Mouse (Mus musculus) small intestine, adult 2 months (tissue): ENCODE results near the gene Tbcc. TPM values are rescaled to one million over a fixed set of nuclear protein-coding genes. Genes with fewer than 3 reads are reported as not detected.
"Not testable (repeated sequence)": the region's sequence is repeated elsewhere in the genome, so short reads cannot be mapped to it uniquely, and the experiment has no call there.

Experiments
- H3K27ac ChIP-seq: fragments of 200-500 bp; 2 replicates; pipeline ENCODE4 v1.5.1; 2012; ENCODE audit warnings: low read depth, low read length, control low read depth, inconsistent platforms; ENCODE audit not compliant: insufficient read depth
- H3K27me3 ChIP-seq: fragments of 200-500 bp; 2 replicates; pipeline ENCODE4 v1.6.1; 2012; ENCODE audit warnings: mild to moderate bottlenecking, moderate library complexity, low read length, inconsistent platforms; ENCODE audit not compliant: control insufficient read depth, insufficient read depth
- H3K36me3 ChIP-seq: fragments of 200-500 bp; 2 replicates; pipeline ENCODE4 v1.6.1; 2012; ENCODE audit warnings: mild to moderate bottlenecking, low read length, control low read depth, inconsistent platforms; ENCODE audit not compliant: control insufficient read depth, insufficient read depth
- H3K4me1 ChIP-seq: fragments of 200-500 bp; 2 replicates; pipeline ENCODE4 v1.6.1; 2012; ENCODE audit warnings: low read length, inconsistent platforms, mixed read lengths; ENCODE audit not compliant: control insufficient read depth, insufficient read depth, insufficient read length
- H3K4me3 ChIP-seq: fragments of 200-500 bp; 2 replicates; pipeline ENCODE4 v1.5.1; 2012; ENCODE audit warnings: low read depth, mild to moderate bottlenecking, control low read depth, inconsistent platforms, low read length, moderate library complexity
- CTCF ChIP-seq: fragments of 200-500 bp; IDR thresholded peaks from 2 replicates; pipeline ENCODE4 v1.5.1; 2012; ENCODE audit warnings: low read depth, mild to moderate bottlenecking, control low read depth, inconsistent platforms, low read length, moderate library complexity, mixed read lengths; ENCODE audit not compliant: insufficient replicate concordance, insufficient read length; ENCODE audit errors: extremely low read depth
- POLR2A ChIP-seq: fragments of 200-500 bp; IDR thresholded peaks from 2 replicates; pipeline ENCODE4 v1.6.1; 2012; ENCODE audit warnings: low read depth, mild to moderate bottlenecking, control low read depth, inconsistent platforms, low read length, moderate library complexity
- WGBS: fragments of 180-500 bp; shearing (Covaris S2); methylation state at CpG from one replicate; pipeline ENCODE4 v1.1.7; 2018; 5-methylcytosine and 5-hydroxymethylcytosine counted together
- polyA plus RNA-seq: library from polyadenylated mRNA; depleted of rRNA; stranded (reverse); fragments of >200 nt; gene quantifications from 2 replicates; pipeline ENCODE4 v1.2.3, GENCODE M21; 2012; rRNA removed

Tbcc gene
- 16.7 and 29.0 TPM in 2 replicates for polyA plus RNA-seq

DNA sequence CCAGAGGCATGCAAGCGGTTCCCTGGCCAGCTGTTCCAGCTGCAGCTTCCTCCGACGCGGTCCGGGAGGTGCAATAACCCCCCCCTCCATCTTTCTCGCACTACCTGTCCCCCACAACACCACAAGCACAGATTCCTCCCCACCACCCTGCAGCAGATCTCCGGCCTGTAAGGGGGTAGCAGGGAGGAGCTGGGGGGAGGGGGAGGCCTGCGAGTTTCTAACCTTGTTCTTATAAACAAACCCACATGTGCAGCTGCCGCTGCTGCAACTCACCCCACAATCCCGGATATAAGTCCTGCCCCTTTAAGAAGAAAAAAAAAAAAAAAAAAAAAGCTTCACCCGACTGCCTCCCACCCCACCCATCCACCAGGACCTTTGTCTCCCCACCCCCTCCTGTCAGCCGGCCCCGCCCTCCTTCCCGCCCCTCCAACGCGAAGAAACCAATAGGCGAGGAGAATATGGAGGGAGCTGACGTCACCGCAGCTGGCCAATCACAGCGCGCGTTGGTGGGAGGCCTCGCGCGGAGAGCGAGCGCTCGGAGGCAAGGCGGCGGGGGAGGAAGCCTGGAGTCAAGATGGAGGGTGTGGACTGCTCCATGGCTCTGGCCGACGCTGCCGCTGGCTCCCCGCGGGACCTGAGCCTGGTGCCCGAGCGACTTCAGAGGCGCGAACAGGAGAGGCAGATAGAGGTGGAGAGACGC lies at the start of gene Tbcc:
Gene Tbcc (plus strand): TSS at position 569 of the 700 bp plus-strand sequence.
- Histone ChIP-seq H3K27me3 (no peaks in the 10 kb centered on the region), H3K4me3 (peak within 1 kb of the TSS; percentile 90), H3K27ac (peak within 1 kb of the TSS; percentile 86), H3K4me1 (peaks cover 17% of the 10 kb centered on the region; the same call in 1 of the 2 replicates), H3K36me3 (no peaks in the 10 kb centered on the region)
- TF ChIP-seq POLR2A (peak; percentile 97), CTCF (no peak)
- WGBS, result 1% methylated on average over 40 of the region's 40 CpGs

- H3K27me3 ChIP-seq, result no peaks in the 10 kb centered on the region
- TF ChIP-seq CTCF, result no peak
- TF ChIP-seq POLR2A, result no peak
- H3K4me3 ChIP-seq, result no peak overlapping the region
- no peak overlapping the region for H3K27ac ChIP-seq
- WGBS, result 73% methylated on average over 2 of the region's 2 CpGs
- peaks cover 4% of the 10 kb centered on the region; the same call in 1 of the 2 replicates for H3K36me3 ChIP-seq
- H3K4me1 ChIP-seq, result peaks cover 2% of the 10 kb centered on the region; the same call in 1 of the 2 replicates
Measured at GRCm38 (mm10) chr17:46843022-46843421, 47.5 kb upstream of the Tbcc start.

GRCm38 (mm10) chr17:46843716-46844115 lies 46.8 kb upstream of the Tbcc start:
- Histone ChIP-seq H3K4me1 (no peaks in the 10 kb centered on the region), H3K36me3 (peaks cover 4% of the 10 kb centered on the region; the same call in 1 of the 2 replicates), H3K27me3 (no peaks in the 10 kb centered on the region), H3K4me3 (no peak overlapping the region), H3K27ac (no peak overlapping the region)
- 71% methylated on average over 7 of the region's 7 CpGs for WGBS
- TF ChIP-seq POLR2A, result no peak
- TF ChIP-seq CTCF, result no peak

- WGBS, result 83% methylated on average over 10 of the region's 10 CpGs
- TF ChIP-seq POLR2A (no peak), CTCF (no peak)
- Histone ChIP-seq H3K27me3 (no peaks in the 10 kb centered on the region), H3K4me3 (no peak overlapping the region), H3K27ac (no peak overlapping the region), H3K36me3 (peaks cover 4% of the 10 kb centered on the region; the same call in 1 of the 2 replicates), H3K4me1 (no peaks in the 10 kb centered on the region)
Measured at GRCm38 (mm10) chr17:46844811-46845210, 45.7 kb upstream of the Tbcc start.

- WGBS, result 86% methylated on average over 12 of the region's 12 CpGs
- TF ChIP-seq POLR2A (no peak), CTCF (no peak)
Measured at GRCm38 (mm10) chr17:46845262-46845661, 45.2 kb upstream of the Tbcc start.

DNA sequence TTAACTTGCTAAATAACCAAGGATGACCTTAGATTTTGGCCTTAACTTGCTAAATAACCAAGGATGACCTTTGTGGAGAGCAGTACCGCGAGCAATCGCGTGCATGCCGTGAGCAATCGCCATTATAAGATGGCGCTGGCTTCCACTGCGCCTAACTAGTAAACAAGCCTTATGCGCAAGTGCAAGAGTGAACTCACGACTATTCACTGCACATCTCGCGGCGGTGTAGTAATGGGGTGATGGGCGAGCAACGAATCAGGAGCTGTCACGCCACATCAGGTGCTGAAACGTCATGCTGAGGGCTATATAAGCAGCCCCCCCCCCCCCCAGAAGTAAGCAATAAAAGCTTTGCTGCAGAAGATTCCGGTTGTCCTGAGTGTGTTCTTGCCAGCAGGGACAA lies 43.9 kb upstream of the Tbcc start:
- not testable (repeated sequence) for H3K27ac ChIP-seq, H3K4me1 ChIP-seq, H3K36me3 ChIP-seq, H3K4me3 ChIP-seq, H3K27me3 ChIP-seq
- WGBS, result 96% methylated on average over 18 of the region's 18 CpGs

More at GRCm38 (mm10) chr17:46845262-46845661, 45.2 kb upstream of the Tbcc start:
- H3K4me1 ChIP-seq, result no peaks in the 10 kb centered on the region
- no peak overlapping the region for H3K4me3 ChIP-seq
- no peaks in the 10 kb centered on the region for H3K27me3 ChIP-seq
- H3K27ac ChIP-seq, result no peak overlapping the region
- peaks cover 4% of the 10 kb centered on the region; the same call in 1 of the 2 replicates for H3K36me3 ChIP-seq

DNA sequence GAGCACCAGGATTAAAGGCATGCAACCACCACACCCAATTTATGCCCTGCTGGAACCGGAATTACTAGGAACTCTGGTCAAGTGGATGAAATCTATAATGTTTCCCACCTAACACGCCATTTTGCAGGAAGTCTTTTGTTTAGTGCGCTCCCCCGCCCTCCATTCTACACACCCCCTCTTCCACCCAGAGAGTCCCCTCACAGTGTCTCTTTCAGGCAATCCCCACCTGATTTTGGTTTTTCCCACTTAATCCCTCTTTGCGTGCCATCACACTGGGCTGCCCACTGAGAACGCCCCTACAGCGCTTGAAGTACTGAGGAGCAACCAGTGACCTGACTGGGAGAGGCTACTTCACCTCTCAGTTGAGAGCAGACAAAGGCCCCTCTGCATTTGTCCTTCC lies 43.3 kb upstream of the Tbcc start:
- Histone ChIP-seq H3K27ac (no peak overlapping the region), H3K4me3 (no peak overlapping the region), H3K36me3 (no peaks in the 10 kb centered on the region), H3K27me3 (no peaks in the 10 kb centered on the region), H3K4me1 (no peaks in the 10 kb centered on the region)
- 90% methylated on average over 7 of the region's 7 CpGs for WGBS
- TF ChIP-seq POLR2A (no peak), CTCF (no peak)
